Mouse (Mus musculus): Measurements from ENCODE around the gene C1qb.

The C1qb gene

DNA sequence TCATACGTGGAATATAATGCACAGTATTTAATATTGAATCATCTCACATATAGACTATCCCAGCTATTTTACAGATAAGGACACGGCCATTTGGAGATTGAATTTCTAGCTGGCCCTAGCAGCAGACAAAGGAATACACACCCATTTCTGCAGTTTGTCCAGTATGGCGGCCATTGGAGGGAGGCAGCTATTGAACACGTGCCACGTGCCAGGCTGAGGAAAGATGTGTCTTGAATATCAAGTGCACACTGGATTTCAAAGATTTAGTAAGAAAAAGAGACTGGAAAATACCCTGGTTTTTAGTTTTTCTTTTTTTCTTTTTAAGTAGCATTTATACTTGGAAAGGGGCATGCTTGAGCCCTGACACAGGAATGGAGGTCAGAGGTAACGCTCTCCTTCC lies 38.8 kb downstream of the C1qb start:
- DNase-seq (ENCODE audit: low read depth, low spot score): no peak

DNA sequence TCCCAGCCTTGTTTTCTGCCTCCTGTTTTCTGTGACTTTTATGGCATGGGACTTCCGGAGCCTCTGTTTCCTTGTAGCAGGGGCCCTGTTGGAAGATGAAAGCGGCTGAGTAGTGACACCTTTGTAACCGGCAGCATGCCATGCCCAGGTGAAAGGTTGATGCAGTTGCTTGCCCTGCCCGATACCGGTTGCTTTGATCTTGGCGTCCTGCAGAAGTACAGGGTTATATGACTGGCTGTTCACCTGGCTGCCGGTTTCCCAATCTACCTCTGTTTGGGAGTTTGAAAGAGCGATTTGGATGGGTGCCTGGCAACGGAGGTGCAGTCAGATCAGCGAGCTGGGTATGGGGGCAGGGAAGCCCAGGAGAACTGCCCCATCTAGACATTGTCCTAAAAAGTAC lies 43.2 kb downstream of the C1qb start:
- no peak for DNase-seq (ENCODE audit: low read depth, low spot score)

DNA sequence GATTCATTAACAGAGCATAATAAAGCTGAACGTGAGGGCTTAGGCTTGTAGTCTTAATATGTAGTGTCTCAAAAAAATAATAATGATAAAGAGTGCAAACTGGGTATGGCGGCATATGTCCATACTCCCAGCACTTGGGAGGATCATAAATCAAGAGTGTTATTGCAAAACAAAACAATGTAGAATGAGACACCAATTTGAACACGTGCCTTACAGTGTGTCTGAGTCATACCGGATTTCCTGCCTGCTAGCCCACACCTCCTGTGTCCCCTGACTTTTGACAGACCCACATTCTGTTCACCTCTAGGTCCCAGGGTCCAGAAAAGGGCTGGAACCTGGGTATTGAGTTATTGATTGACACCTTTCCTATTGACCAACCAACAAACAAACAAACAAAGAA lies 44.0 kb downstream of the C1qb start:
- no peak for DNase-seq (ENCODE audit: low read depth, low spot score)

DNA sequence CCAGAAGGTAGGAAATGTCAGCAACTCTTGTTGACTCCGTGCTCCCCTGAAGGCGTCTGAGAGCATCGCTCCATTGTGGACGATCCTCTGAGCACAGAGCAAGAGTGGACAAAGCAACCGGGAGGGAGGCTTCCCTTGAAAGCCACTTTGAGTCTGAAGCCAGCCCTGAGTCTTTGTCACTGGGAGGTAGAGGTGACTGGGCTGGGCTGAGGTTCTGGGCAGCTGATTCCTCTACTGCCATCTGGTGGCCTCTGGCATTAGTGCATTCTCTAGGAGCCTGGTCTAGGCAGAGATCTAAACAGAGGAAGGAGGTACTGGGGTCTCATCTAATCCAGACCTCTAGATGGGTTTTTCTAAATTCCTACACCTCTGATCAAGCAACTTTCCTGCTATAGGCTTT lies 44.9 kb downstream of the C1qb start:
- DNase-seq (ENCODE audit: low read depth, low spot score): peak; percentile 67

DNA sequence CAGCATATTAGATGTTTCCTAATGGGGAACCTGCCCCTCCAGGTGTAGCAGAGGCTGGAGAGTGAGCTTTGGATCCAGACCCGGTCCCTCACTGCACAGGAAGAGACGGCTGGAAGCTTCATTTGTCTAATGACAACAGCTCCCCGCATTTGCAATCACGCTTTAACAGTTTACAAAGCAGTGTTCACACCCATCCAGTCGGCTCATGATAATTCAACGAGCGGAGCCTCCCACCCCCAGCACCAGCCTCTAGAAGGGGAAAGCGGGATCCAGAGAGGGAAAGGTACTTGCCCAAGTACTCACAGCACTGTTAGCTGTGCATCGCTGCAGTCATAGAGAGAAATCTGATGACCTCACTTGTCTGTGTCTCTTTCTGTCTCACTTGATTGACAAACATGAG lies 47.5 kb downstream of the C1qb start:
- no peak for DNase-seq (ENCODE audit: low read depth, low spot score)

DNA sequence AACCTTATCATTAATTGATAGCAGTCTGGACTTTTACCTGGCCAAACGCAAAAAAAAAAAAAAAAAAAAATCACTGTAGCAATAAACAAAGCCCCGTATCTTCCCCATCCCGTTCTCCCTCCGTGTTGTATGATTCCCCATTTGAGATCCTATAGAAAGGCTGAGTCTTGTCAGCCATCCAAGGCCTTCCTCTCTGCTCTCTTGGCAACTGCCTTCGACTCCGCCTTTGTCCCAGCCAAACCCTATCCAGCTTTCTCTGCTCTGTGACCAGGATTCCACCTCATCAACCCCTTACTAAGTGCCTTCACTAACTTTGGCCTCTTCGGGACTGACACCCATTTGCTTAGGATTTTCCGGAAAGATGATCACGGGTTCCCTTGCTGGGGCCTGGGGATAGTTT lies 48.0 kb downstream of the C1qb start:
- DNase-seq (ENCODE audit: low read depth, low spot score): no peak

DNA sequence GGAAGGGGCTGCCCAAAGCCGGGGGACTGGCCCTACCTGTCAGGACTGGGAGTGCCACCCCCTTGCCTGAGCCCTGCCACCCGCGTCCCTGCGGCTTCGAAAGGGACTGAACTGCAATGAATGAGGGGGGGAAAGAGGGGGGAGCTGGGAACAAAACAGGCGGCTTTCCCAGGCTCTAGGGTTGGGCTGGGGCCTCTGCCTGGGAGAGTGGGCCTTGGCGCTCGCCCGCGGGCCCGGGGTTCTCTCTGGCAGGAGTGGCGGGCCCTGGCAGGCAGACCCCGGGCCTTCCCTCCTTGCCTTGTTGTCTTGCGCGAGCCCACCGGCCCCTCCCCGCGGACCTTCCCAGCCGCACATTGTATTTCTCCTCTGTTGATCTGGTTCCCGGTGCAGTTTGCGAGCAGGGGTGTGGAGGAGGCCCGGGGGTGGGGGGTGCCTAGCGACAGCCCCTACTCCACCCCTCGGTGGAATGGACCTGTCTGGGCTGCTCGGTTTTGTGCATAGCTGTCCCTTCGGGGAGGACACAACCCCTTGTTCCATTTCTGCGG lies 49.5 kb downstream of the C1qb start:
- DNase-seq (ENCODE audit: low read depth, low spot score): peak; percentile 10

DNA sequence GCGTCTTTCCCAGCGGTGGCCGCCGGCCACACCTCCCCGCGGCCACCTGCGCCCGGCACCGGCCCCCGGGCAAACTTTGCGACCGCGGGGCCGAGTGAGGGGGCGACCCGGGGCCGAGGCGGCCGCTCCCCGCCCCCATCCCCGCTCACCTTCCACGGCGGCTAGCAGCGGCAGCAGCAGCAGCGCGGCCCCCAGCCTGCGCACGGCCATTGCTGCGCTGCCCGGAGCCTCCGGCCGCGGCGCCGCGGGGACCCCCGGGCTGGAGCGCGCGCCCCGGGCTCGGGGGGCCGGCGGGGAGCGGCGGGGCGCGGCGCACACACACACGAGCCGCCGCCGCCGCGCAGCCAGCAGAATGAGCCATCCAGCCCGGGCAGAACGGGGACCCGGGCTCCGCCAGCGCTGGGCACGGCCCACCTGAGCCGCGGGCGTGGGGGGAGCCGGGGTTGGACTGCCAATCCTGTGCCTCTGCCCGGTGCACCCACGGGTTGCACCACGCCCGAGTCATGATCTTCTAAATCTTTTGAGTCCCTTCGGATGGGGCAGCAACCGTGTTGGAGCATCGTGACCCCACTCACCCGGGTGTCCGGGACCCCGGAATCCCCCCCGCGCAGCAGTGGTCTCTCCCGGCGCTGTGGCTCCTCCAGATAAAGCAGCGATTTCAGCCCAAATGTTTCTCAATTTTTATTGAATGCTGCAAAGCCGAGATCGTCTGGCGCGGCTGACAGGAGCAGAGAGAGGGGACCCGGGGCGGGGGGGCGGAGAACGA lies 50.2 kb downstream of the C1qb start, which contains the start of gene Ephb2:
TSS of gene Ephb2 (minus strand) at position 368 of the 766 bp plus-strand sequence.
- peak; percentile 67 for DNase-seq (ENCODE audit: low read depth, low spot score)

DNA sequence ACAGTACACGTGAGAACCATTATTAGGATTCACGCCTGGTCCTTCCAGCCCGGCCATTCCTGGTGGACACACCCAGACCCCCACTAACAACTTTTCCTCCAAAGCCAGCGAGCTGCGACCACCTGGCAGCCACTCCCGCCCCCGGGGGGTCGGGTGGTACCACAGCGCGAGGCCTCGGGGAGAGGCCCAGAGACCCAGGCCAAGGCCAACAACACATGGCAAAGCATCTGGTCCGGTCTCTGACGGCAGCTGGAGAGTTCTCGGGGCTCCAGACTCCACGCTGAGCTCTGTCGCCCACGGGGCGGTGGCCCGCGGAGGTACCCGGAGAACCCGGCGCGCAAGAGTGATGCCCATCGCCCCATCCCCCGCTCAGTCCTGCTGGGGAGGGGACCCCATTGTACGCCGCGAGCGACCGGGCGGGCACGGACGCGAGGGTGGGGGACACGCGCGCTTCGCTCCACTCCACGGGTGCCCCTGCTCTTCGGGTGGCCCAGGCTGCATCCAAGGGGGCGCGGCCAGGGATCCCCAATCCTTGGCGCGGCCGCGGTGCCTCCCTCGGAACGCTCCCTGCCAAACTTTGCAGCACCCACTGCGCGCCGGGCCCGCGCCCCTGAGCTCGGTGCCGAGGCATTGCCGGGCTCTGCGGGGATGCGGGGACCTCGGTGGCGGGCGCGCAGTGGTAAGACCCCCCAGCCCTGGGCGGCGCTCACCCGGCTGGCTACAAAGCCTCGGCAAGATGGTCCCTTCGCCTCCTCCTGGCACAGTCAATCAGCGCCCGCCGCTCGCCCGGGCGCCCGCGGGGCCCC lies 51.0 kb downstream of the C1qb start:
- peak; percentile 15 for DNase-seq (ENCODE audit: low read depth, low spot score)

DNA sequence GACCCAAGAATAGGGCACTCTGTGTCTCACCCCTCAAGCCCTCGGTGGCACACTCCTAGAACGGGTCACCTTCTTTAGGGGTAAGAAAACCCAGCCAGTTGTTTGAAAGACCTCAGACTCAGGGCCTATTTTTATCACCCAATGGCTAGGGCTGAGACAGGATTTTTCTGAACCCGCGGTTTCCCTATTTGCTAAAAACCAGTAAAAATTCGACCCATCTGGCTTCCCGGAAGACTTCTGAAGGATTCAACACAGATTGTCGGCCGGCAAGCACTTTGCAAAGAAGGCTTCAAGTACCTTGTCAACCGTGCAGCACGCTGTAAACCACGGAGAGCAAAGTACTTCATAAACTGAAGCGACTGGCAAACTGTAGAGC lies 51.6 kb downstream of the C1qb start:
- DNase-seq (ENCODE audit: low read depth, low spot score): no peak

DNA sequence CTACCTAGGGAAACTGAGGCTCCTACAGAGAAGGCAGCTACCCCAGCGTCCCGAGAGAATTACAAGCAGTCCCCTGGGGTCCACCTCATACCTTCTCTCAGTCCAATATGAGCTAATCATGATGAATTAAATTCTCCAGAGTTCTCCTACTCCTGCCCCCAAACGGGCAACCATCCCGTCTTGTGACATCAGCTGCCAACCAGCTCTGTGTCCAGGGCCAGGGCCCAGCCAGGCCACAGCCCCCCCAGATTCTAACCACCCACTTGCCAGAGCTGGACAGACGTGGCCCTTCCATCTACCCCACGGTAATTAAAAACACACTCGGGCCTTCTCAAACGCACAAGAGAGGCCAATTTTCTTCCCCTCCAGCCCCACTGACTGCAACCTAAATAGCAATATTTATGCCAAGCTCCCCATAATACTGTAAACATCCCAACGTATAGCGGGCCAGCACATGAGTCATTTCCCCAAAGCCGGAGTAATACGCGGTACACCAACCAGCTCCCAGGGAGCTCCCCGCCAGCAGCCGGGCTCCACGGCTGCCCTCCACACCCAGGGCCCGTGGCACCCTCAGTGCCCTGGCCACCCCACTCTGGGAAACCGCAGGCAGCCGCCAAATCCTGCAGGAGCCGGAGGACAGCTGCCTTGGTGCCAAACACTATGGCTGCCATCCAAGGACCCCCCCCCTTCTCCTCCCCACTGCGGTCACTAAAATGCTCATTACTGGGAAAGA lies 52.2 kb downstream of the C1qb start:
- DNase-seq (ENCODE audit: low read depth, low spot score): no peak

DNA sequence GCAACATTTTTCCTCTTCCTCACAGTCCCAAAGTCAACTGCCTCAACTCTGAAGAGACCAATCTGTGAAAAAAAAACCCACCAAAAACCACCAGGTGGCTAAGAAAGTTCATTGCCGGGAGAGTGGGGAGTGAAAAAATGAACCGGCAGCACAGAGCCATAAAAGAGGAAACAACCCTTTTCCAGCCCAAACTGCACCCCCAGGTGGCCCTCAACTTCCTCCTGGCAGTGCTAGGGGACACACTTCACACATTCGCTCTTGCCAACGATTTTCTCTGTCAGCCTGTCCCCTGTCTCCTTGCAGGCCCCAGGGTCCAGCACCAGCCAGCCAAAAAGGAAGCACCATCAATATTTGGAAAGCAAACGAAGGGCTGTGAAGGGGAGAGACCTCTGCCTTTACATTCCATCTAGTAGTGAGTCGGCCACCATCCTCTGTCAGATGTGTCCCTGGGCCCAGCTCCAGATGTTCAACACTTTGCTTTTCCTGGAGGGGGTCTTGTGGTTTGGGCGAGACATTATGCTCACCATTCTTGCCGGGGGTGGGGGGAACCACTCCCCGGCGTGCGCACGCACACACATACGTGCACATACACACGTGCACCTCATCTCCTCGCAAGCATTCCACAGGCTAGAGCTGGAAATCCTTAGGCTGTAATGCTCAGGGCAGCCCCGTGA lies 53.3 kb downstream of the C1qb start:
- DNase-seq (ENCODE audit: low read depth, low spot score): no peak

DNA sequence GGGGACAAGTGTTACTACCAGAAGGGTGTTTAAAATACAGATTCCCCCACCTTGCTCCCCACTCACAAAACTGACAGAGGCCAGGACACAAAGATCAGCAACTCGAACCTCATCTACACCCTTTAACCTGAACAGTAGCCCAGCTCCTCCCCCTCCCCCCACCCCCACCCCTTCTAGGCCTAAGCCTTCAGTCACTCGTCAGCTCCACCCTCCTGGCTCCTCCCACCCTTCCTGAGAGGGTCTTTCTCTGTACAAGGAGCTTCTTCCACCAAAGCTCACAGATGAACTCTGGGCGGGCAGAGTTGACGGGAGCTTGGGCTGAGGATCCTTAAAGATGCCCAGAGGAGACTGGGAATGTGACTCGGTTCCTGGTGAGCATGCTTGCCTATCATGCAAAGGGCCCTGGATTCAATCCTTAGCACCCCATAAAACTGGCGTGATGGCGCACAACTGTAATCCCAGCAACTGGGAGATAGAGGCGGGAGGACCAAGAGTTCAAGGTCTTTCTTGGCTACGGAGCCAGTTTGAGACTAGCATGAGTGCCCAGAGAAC lies 55.6 kb downstream of the C1qb start:
- no peak for DNase-seq (ENCODE audit: low read depth, low spot score)
